Mouse (Mus musculus): ENCODE measurements around the gene Cidec. TPM values are rescaled to one million over a fixed set of nuclear protein-coding genes. Genes with fewer than 3 reads are reported as not detected.

Cidec gene
- total RNA-seq, 2 experiments from 2014 or later: 6.7 to 53.2 TPM

GRCm38 (mm10) chr6:113444207-113444965, 8.8 kb upstream of the Cidec start:
- DNase-seq: no peak

- peak in 1 of 2 experiments; percentile 7 for DNase-seq
Measured at GRCm38 (mm10) chr6:113443091-113443490, 7.5 kb upstream of the Cidec start.

- peak; percentile 94 to 98 for DNase-seq
Measured at GRCm38 (mm10) chr6:113442442-113443090, 7.0 kb upstream of the Cidec start, which contains the start of gene Jagn1. Gene Jagn1 (plus strand): TSS chr6:113442569.

- no peak for DNase-seq
Measured at GRCm38 (mm10) chr6:113442087-113442441, 6.5 kb upstream of the Cidec start.

- peak; percentile 58 to 86 for DNase-seq
Measured at GRCm38 (mm10) chr6:113441147-113441680, 5.7 kb upstream of the Cidec start.

GRCm38 (mm10) chr6:113440686-113441085, 5.1 kb upstream of the Cidec start:
- DNase-seq: no peak

GRCm38 (mm10) chr6:113438721-113439430, 3.3 kb upstream of the Cidec start:
- DNase-seq: no peak

- no peak for DNase-seq
Measured at GRCm38 (mm10) chr6:113437135-113437534, 1.6 kb upstream of the Cidec start.

GRCm38 (mm10) chr6:113434691-113435090, 869 bp downstream of the Cidec start:
- DNase-seq: no peak

GRCm38 (mm10) chr6:113433661-113434060, 1.9 kb downstream of the Cidec start:
- DNase-seq: no peak

- no peak for DNase-seq
Measured at GRCm38 (mm10) chr6:113431801-113432200, 3.8 kb downstream of the Cidec start.

- no peak for DNase-seq
Measured at GRCm38 (mm10) chr6:113430846-113431245, 4.7 kb downstream of the Cidec start.

- no peak for DNase-seq
Measured at GRCm38 (mm10) chr6:113429965-113430364, 5.6 kb downstream of the Cidec start.

- DNase-seq: no peak
Measured at GRCm38 (mm10) chr6:113428006-113428405, 7.6 kb downstream of the Cidec start.

GRCm38 (mm10) chr6:113427397-113427796, 8.2 kb downstream of the Cidec start:
- no peak for DNase-seq

GRCm38 (mm10) chr6:113426696-113427095, 8.9 kb downstream of the Cidec start:
- no peak for DNase-seq

GRCm38 (mm10) chr6:113424187-113424586, 11.4 kb downstream of the Cidec start:
- peak in 1 of 2 experiments; percentile 14 for DNase-seq

- no peak for DNase-seq
Measured at GRCm38 (mm10) chr6:113423000-113423399, 12.6 kb downstream of the Cidec start.

GRCm38 (mm10) chr6:113419199-113419587, 16.4 kb downstream of the Cidec start, which contains the start of gene Rpusd3:
Gene Rpusd3 (minus strand): TSS chr6:113419340.
- DNase-seq: peak; percentile 99 to 100

GRCm38 (mm10) chr6:113418441-113419198, 16.9 kb downstream of the Cidec start:
- no peak for DNase-seq

- no peak for DNase-seq
Measured at GRCm38 (mm10) chr6:113416416-113416815, 19.1 kb downstream of the Cidec start.

- DNase-seq: no peak
Measured at GRCm38 (mm10) chr6:113410001-113410400, 25.6 kb downstream of the Cidec start.
